Mouse (Mus musculus): Measurements from ENCODE around the gene Gpd1. TPM values are rescaled to one million over a fixed set of nuclear protein-coding genes. Genes with fewer than 3 reads are reported as not detected.

The Gpd1 gene
- polyA plus RNA-seq, 1 experiment from 2014 or later: 0.55 TPM

- WGBS: 66% methylated on average over 9 of the region's 9 CpGs
Observed at GRCm38 (mm10) chr15:99703104-99703503, 14.2 kb upstream of the Gpd1 start.

GRCm38 (mm10) chr15:99703676-99704040, 13.7 kb upstream of the Gpd1 start:
- 76% methylated on average over 5 of the region's 5 CpGs for WGBS
- no peak for ATAC-seq (ENCODE audit: low FRiP score, low read depth)
- H3K4me3 ChIP-seq: peak overlapping the region; percentile 81
- H3K4me1 ChIP-seq: peaks cover 29% of the 10 kb centered on the region
- peaks cover 1% of the 10 kb centered on the region for H3K27me3 ChIP-seq
- H3K9ac ChIP-seq: peak overlapping the region; percentile 96; the same call in 1 of the 2 replicates
- peaks cover 48% of the 10 kb centered on the region for H3K36me3 ChIP-seq
- H3K4me2 ChIP-seq (replicated peaks): peak overlapping the region; percentile 82
- no peaks in the 10 kb centered on the region for H3K9me3 ChIP-seq
- 0 out of 2 replicates have a peak overlapping the region, but pooled peaks have one; percentile 44 for H3K27ac ChIP-seq

More at GRCm38 (mm10) chr15:99703104-99703503, 14.2 kb upstream of the Gpd1 start:
- Histone ChIP-seq H3K4me2 (replicated peaks) (peak overlapping the region; percentile 82), H3K4me3 (peak overlapping the region; percentile 81), H3K27me3 (peaks cover 7% of the 10 kb centered on the region), H3K4me1 (peaks cover 29% of the 10 kb centered on the region), H3K9me3 (no peaks in the 10 kb centered on the region), H3K9ac (peak overlapping the region; percentile 96), H3K36me3 (peaks cover 43% of the 10 kb centered on the region), H3K27ac (peak overlapping the region; percentile 95; the same call in 1 of the 2 replicates)
- ATAC-seq (ENCODE audit: low FRiP score, low read depth): no peak

- ATAC-seq (ENCODE audit: low FRiP score, low read depth): no peak
- WGBS: 56% methylated on average over 23 of the region's 23 CpGs
- H3K4me3 ChIP-seq: peak overlapping the region; percentile 14; the same call in 1 of the 2 replicates
- H3K4me1 ChIP-seq: peaks cover 29% of the 10 kb centered on the region
- H3K36me3 ChIP-seq: peaks cover 53% of the 10 kb centered on the region
- H3K27ac ChIP-seq: 0 out of 2 replicates have a peak overlapping the region, but pooled peaks have one; percentile 44
- H3K27me3 ChIP-seq: no peaks in the 10 kb centered on the region; the same call in none of the 2 replicates
- H3K9ac ChIP-seq: peak overlapping the region; percentile 43
- H3K4me2 ChIP-seq (replicated peaks): peak overlapping the region; percentile 82
- no peaks in the 10 kb centered on the region for H3K9me3 ChIP-seq
Observed at GRCm38 (mm10) chr15:99704041-99704681, 13.2 kb upstream of the Gpd1 start.

GRCm38 (mm10) chr15:99704881-99705280, 12.4 kb upstream of the Gpd1 start:
- H3K36me3 ChIP-seq: peaks cover 61% of the 10 kb centered on the region
- H3K4me3 ChIP-seq: no peak overlapping the region
- peak overlapping the region; percentile 82; the same call in 1 of the 2 replicates for H3K4me2 ChIP-seq (replicated peaks)
- WGBS: 84% methylated on average over 7 of the region's 7 CpGs
- ATAC-seq (ENCODE audit: low FRiP score, low read depth): no peak
- H3K27me3 ChIP-seq: no peaks in the 10 kb centered on the region
- no peak overlapping the region for H3K27ac ChIP-seq
- H3K9me3 ChIP-seq: no peaks in the 10 kb centered on the region
- peaks cover 29% of the 10 kb centered on the region for H3K4me1 ChIP-seq
- peak overlapping the region; percentile 43; the same call in 1 of the 2 replicates for H3K9ac ChIP-seq

GRCm38 (mm10) chr15:99705440-99706048, 11.8 kb upstream of the Gpd1 start, which contains the start of gene Gm17349:
TSS of gene Gm17349 (minus strand) at chr15:99705490.
- H3K36me3 ChIP-seq: peaks cover 67% of the 10 kb centered on the region
- 68% methylated on average over 11 of the region's 11 CpGs for WGBS

GRCm38 (mm10) chr15:99708176-99708575, 9.1 kb upstream of the Gpd1 start:
- 92% methylated on average over 13 of the region's 13 CpGs for WGBS
- H3K9me3 ChIP-seq: no peaks in the 10 kb centered on the region
- no peak for ATAC-seq (ENCODE audit: low FRiP score, low read depth)
- H3K4me2 ChIP-seq (replicated peaks): no peak overlapping the region
- no peak overlapping the region for H3K27ac ChIP-seq
- no peak overlapping the region for H3K9ac ChIP-seq
- H3K4me3 ChIP-seq: no peak overlapping the region
- peaks cover 18% of the 10 kb centered on the region for H3K4me1 ChIP-seq
- H3K36me3 ChIP-seq: peaks cover 93% of the 10 kb centered on the region
- no peaks in the 10 kb centered on the region for H3K27me3 ChIP-seq

More at GRCm38 (mm10) chr15:99705440-99706048, 11.8 kb upstream of the Gpd1 start, which contains the start of gene Gm17349:
- peak within 1 kb of the TSS; percentile 14; the same call in 1 of the 2 replicates for H3K4me3 ChIP-seq
- H3K27me3 ChIP-seq: no peaks in the 10 kb centered on the region
- ATAC-seq (ENCODE audit: low FRiP score, low read depth): no peak
- peaks cover 29% of the 10 kb centered on the region for H3K4me1 ChIP-seq
- no peak within 1 kb of the TSS for H3K27ac ChIP-seq
- H3K4me2 ChIP-seq (replicated peaks): peak within 1 kb of the TSS; percentile 82
- H3K9me3 ChIP-seq: no peaks in the 10 kb centered on the region
- peak within 1 kb of the TSS; percentile 43 for H3K9ac ChIP-seq

- H3K4me1 ChIP-seq: 0 out of 2 replicates have a peak, but pooled peaks cover 2% of the 10 kb centered on the region
- H3K27ac ChIP-seq: no peak overlapping the region
- ATAC-seq (ENCODE audit: low FRiP score, low read depth): no peak
- no peak overlapping the region for H3K9ac ChIP-seq
- no peak overlapping the region for H3K4me2 ChIP-seq (replicated peaks)
- WGBS: 89% methylated on average over 10 of the region's 10 CpGs
- H3K4me3 ChIP-seq: no peak overlapping the region
- H3K27me3 ChIP-seq: no peaks in the 10 kb centered on the region
- peaks cover 94% of the 10 kb centered on the region for H3K36me3 ChIP-seq
- no peaks in the 10 kb centered on the region for H3K9me3 ChIP-seq
Observed at GRCm38 (mm10) chr15:99710221-99711190, 6.8 kb upstream of the Gpd1 start.

- Histone ChIP-seq H3K27me3 (no peaks in the 10 kb centered on the region), H3K9me3 (no peaks in the 10 kb centered on the region), H3K36me3 (peaks cover 89% of the 10 kb centered on the region), H3K4me3 (no peak overlapping the region), H3K9ac (no peak overlapping the region), H3K4me2 (replicated peaks) (no peak overlapping the region), H3K27ac (no peak overlapping the region), H3K4me1 (peaks cover 11% of the 10 kb centered on the region; the same call in 1 of the 2 replicates)
- WGBS: 68% methylated on average over 3 of the region's 3 CpGs
- no peak for ATAC-seq (ENCODE audit: low FRiP score, low read depth)
Observed at GRCm38 (mm10) chr15:99711491-99711890, 5.8 kb upstream of the Gpd1 start.

- Histone ChIP-seq H3K27ac (no peak overlapping the region), H3K9ac (no peak overlapping the region), H3K4me1 (peaks cover 11% of the 10 kb centered on the region; the same call in 1 of the 2 replicates), H3K36me3 (peaks cover 75% of the 10 kb centered on the region), H3K9me3 (no peaks in the 10 kb centered on the region), H3K4me3 (no peak overlapping the region), H3K4me2 (replicated peaks) (no peak overlapping the region), H3K27me3 (no peaks in the 10 kb centered on the region)
- 65% methylated on average over 13 of the region's 13 CpGs for WGBS
- ATAC-seq (ENCODE audit: low FRiP score, low read depth): peak; percentile 37; the same call in 1 of the 2 replicates
Observed at GRCm38 (mm10) chr15:99712666-99713559, 4.4 kb upstream of the Gpd1 start.

- Histone ChIP-seq H3K27ac (no peak overlapping the region), H3K9me3 (no peaks in the 10 kb centered on the region)
Observed at GRCm38 (mm10) chr15:99713569-99713968, 3.7 kb upstream of the Gpd1 start.

More at GRCm38 (mm10) chr15:99713569-99713968, 3.7 kb upstream of the Gpd1 start:
- no peak overlapping the region for H3K9ac ChIP-seq
- H3K27me3 ChIP-seq: no peaks in the 10 kb centered on the region
- peaks cover 75% of the 10 kb centered on the region for H3K36me3 ChIP-seq
- H3K4me1 ChIP-seq: peaks cover 11% of the 10 kb centered on the region; the same call in 1 of the 2 replicates
- H3K4me3 ChIP-seq: no peak overlapping the region
- H3K4me2 ChIP-seq (replicated peaks): no peak overlapping the region
- WGBS: 88% methylated on average over 3 of the region's 3 CpGs
- ATAC-seq (ENCODE audit: low FRiP score, low read depth): no peak
